ENCODE assay signal across 17 mouse cellular contexts in the genomic region with DNA sequence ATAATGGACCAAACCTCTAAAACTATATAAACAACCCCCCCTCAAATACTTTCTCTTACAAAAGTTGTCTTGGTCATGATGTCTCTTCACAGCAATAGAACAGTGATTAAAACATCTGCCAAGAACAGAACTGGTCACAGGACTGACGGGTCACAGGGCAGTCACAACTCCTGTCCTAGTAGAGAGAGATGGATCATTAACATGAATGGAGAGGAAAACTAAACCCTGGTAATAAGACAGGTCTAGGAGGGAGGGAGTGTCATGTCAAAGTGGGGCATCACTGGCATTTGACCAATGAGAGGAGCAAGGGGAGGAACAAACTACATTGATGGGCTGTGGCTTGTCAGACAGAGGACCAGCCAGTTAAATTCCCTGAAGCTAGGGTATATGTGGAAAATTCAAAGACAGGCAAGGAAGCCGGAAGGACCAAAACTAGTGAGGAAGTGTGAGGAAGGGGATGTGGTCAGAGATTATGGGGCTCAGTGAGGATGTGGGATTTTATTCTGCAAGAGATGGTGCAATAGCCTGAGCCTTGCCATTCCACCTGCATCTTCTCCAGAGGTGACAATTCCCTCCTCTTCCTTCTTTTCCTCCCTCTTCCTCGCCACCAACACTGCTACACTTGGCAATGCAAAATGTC.
DNase-seq lines count a peak whose midpoint lies in the region.
"Had no signal": no experiment of that assay in that cellular context is flagged by ENCODE, and none has a peak within 500 bp of the region (broad histone marks: within the 10 kb centered on the region; RNA-seq: fewer than 3 reads in every experiment).

No protein-coding gene starts in this region.

- DNase-seq in heart, adult 11 months: peak; percentile 16
- DNase-seq in heart, postnatal 14 days: no peak
- peak; percentile 78 for DNase-seq in kidney, adult 9 months
- DNase-seq in kidney, postnatal 10 days: no peak
- DNase-seq in kidney, postnatal 25 days: peak; percentile 23 to 56
- no peak for DNase-seq in urinary bladder, postnatal 25 days (ENCODE audit: low spot score)
- DNase-seq in thymus, postnatal 25 days: no peak
- DNase-seq: adrenal gland, adult 8-10 months; cerebellum, adult 8-10 months; cerebellum, postnatal 25 days; embryo, embryonic 11 days; gastrocnemius, postnatal 25 days; heart, adult 2 months; layer of hippocampus, adult 9-11 months; liver; lung, postnatal 36 days; midbrain, embryonic 14.5 days had no signal

- intact Hi-C loops in heart, postnatal 14 days (cut with DNase I): no loop called here

Comparison
In these comparisons a context has a peak if more than half of its experiments do, and no peak if none do; other contexts are left out.
1. DNase-seq: peak in heart, adult 11 months (single experiment), kidney, adult 9 months (single experiment) and kidney, postnatal 25 days (2 of 2); none in heart, postnatal 14 days (0 of 2), kidney, postnatal 10 days (single experiment), urinary bladder, postnatal 25 days (single experiment) and thymus, postnatal 25 days (single experiment).